Mouse (Mus musculus) midbrain, embryonic 11.5 days (tissue): ENCODE results near the gene Gng12. TPM values are rescaled to one million over a fixed set of nuclear protein-coding genes. Genes with fewer than 3 reads are reported as not detected.

Experiments
- ATAC-seq: fragments of 200-750 bp; cut with Nextera tagmentation; 2 replicates; pipeline ENCODE4 v1.8.0; 2017; ENCODE audit warnings: moderate TSS enrichment, moderate library complexity; ENCODE audit not compliant: low FRiP score
- DNase-seq: peaks from one replicate; pipeline ENCODE4 v3.0.0; 2015; ENCODE audit warnings: low spot score; ENCODE audit errors: missing footprints
- H3K27ac ChIP-seq: fragments of 300-500 bp; sonication (generic); 2 replicates; pipeline ENCODE4 v1.5.1; 2014; ENCODE audit warnings: low read depth, low read length
- H3K27me3 ChIP-seq: fragments of 300-500 bp; sonication (generic); 2 replicates; pipeline ENCODE4 v1.6.1; 2014; ENCODE audit warnings: mild to moderate bottlenecking, low read length, moderate library complexity, mixed read lengths; ENCODE audit not compliant: control insufficient read depth, insufficient read depth
- H3K36me3 ChIP-seq: fragments of 300-500 bp; sonication (generic); 2 replicates; pipeline ENCODE4 v1.6.1; 2014; ENCODE audit warnings: mild to moderate bottlenecking, low read length, moderate library complexity, mixed read lengths; ENCODE audit not compliant: control insufficient read depth, insufficient read depth
- H3K4me1 ChIP-seq: fragments of 300-500 bp; sonication (generic); 2 replicates; pipeline ENCODE4 v1.6.1; 2014; ENCODE audit warnings: low read length; ENCODE audit not compliant: control insufficient read depth, insufficient read depth
- H3K4me2 ChIP-seq: fragments of 300-500 bp; sonication (generic); 2 replicates; pipeline ENCODE4 v1.6.1; 2014; ENCODE audit warnings: mild to moderate bottlenecking, moderate library complexity
- H3K4me3 ChIP-seq: fragments of 300-500 bp; sonication (generic); 2 replicates; pipeline ENCODE4 v1.5.1; 2014; ENCODE audit warnings: low read depth, low read length
- H3K9ac ChIP-seq: fragments of 300-500 bp; sonication (generic); 2 replicates; pipeline ENCODE4 v1.6.1; 2014; ENCODE audit warnings: low read length
- H3K9me3 ChIP-seq: fragments of 300-500 bp; sonication (generic); 2 replicates; pipeline ENCODE4 v1.6.1; 2016; ENCODE audit warnings: low read length; ENCODE audit not compliant: control insufficient read depth
- WGBS: fragments of 180-500 bp; shearing (Covaris S2); extraction: QIAGEN DNeasy Blood & Tissue Kit; methylation state at CpG from one replicate; pipeline ENCODE4 v1.1.7; 2014; 5-methylcytosine and 5-hydroxymethylcytosine counted together
- polyA plus RNA-seq: library from polyadenylated mRNA; unstranded; fragments of >200 nt; fragmentation: Nextera tagmentation; extraction: Ambion mirVana; gene quantifications from 2 replicates; pipeline ENCODE4 v1.2.1, GENCODE M21; 2014

Gene Gng12
- polyA plus RNA-seq, 1 experiment from 2014 or later = 40.8 TPM

GRCm38 (mm10) chr6:66944190-66945003, 48.2 kb downstream of the Gng12 start:
- Histone ChIP-seq H3K27ac (no peak overlapping the region), H3K4me2 (no peak overlapping the region), H3K9ac (no peak overlapping the region), H3K27me3 (no peaks in the 10 kb centered on the region), H3K4me3 (no peak overlapping the region), H3K9me3 (no peaks in the 10 kb centered on the region), H3K36me3 (no peaks in the 10 kb centered on the region), H3K4me1 (peaks cover 9% of the 10 kb centered on the region)
- no peak for DNase-seq
- WGBS = 87% methylated on average over 12 of the region's 12 CpGs
- ATAC-seq = no peak

- ATAC-seq (no peak), DNase-seq (no peak)
- H3K9me3 ChIP-seq = no peaks in the 10 kb centered on the region
- H3K36me3 ChIP-seq = no peaks in the 10 kb centered on the region
- peaks cover 9% of the 10 kb centered on the region for H3K4me1 ChIP-seq
- H3K27ac ChIP-seq = no peak overlapping the region
- WGBS = 70% methylated on average over 5 of the region's 5 CpGs
- H3K4me2 ChIP-seq = no peak overlapping the region
- H3K27me3 ChIP-seq = no peaks in the 10 kb centered on the region
- H3K9ac ChIP-seq = no peak overlapping the region
- H3K4me3 ChIP-seq = no peak overlapping the region
Observed at GRCm38 (mm10) chr6:66945004-66945356, 48.8 kb downstream of the Gng12 start.

- DNase-seq = no peak
- 99% methylated on average over 3 of the region's 3 CpGs for WGBS
- H3K36me3 ChIP-seq = no peaks in the 10 kb centered on the region
Observed at GRCm38 (mm10) chr6:66948111-66948510, 51.9 kb downstream of the Gng12 start.

GRCm38 (mm10) chr6:66948848-66949247, 52.7 kb downstream of the Gng12 start:
- DNase-seq = no peak
- Histone ChIP-seq H3K4me2 (no peak overlapping the region), H3K4me1 (peaks cover 2% of the 10 kb centered on the region; the same call in 1 of the 2 replicates), H3K9ac (no peak overlapping the region), H3K4me3 (no peak overlapping the region), H3K9me3 (no peaks in the 10 kb centered on the region), H3K27ac (no peak overlapping the region), H3K27me3 (no peaks in the 10 kb centered on the region), H3K36me3 (no peaks in the 10 kb centered on the region)
- ATAC-seq = no peak
- 82% methylated on average over 3 of the region's 3 CpGs for WGBS

More at GRCm38 (mm10) chr6:66948111-66948510, 51.9 kb downstream of the Gng12 start:
- H3K9ac ChIP-seq = no peak overlapping the region
- no peak overlapping the region for H3K27ac ChIP-seq
- no peak overlapping the region for H3K4me2 ChIP-seq
- no peak for ATAC-seq
- H3K4me1 ChIP-seq = peaks cover 7% of the 10 kb centered on the region
- H3K27me3 ChIP-seq = no peaks in the 10 kb centered on the region
- H3K4me3 ChIP-seq = no peak overlapping the region
- no peaks in the 10 kb centered on the region for H3K9me3 ChIP-seq

GRCm38 (mm10) chr6:66951726-66952418, 55.7 kb downstream of the Gng12 start:
- Histone ChIP-seq H3K27me3 (no peaks in the 10 kb centered on the region), H3K4me1 (no peaks in the 10 kb centered on the region), H3K36me3 (no peaks in the 10 kb centered on the region), H3K9me3 (no peaks in the 10 kb centered on the region), H3K27ac (no peak overlapping the region), H3K4me2 (no peak overlapping the region), H3K4me3 (no peak overlapping the region), H3K9ac (no peak overlapping the region)
- WGBS = 81% methylated on average over 5 of the region's 5 CpGs
- DNase-seq = no peak
- no peak for ATAC-seq

GRCm38 (mm10) chr6:66953951-66954519, 57.8 kb downstream of the Gng12 start:
- Histone ChIP-seq H3K4me3 (no peak overlapping the region), H3K9ac (no peak overlapping the region), H3K36me3 (no peaks in the 10 kb centered on the region), H3K9me3 (no peaks in the 10 kb centered on the region), H3K27me3 (no peaks in the 10 kb centered on the region), H3K27ac (no peak overlapping the region), H3K4me2 (no peak overlapping the region), H3K4me1 (no peaks in the 10 kb centered on the region)
- 86% methylated on average over 11 of the region's 11 CpGs for WGBS
- DNase-seq = no peak
- ATAC-seq = no peak

- Histone ChIP-seq H3K27ac (no peak overlapping the region), H3K4me3 (no peak overlapping the region), H3K27me3 (no peaks in the 10 kb centered on the region), H3K9ac (no peak overlapping the region), H3K4me1 (no peaks in the 10 kb centered on the region), H3K4me2 (no peak overlapping the region), H3K9me3 (no peaks in the 10 kb centered on the region), H3K36me3 (no peaks in the 10 kb centered on the region)
- 79% methylated on average over 11 of the region's 11 CpGs for WGBS
- no peak for DNase-seq
- ATAC-seq = no peak
Observed at GRCm38 (mm10) chr6:66955089-66955657, 59.0 kb downstream of the Gng12 start.

GRCm38 (mm10) chr6:66958466-66959235, 62.5 kb downstream of the Gng12 start:
- no peak overlapping the region for H3K27ac ChIP-seq
- ATAC-seq (no peak), DNase-seq (no peak)
- H3K4me2 ChIP-seq = no peak overlapping the region
- H3K36me3 ChIP-seq = no peaks in the 10 kb centered on the region
- H3K9ac ChIP-seq = no peak overlapping the region
- no peaks in the 10 kb centered on the region for H3K4me1 ChIP-seq
- no peaks in the 10 kb centered on the region for H3K27me3 ChIP-seq
- 95% methylated on average over 5 of the region's 5 CpGs for WGBS
- H3K9me3 ChIP-seq = no peaks in the 10 kb centered on the region
- H3K4me3 ChIP-seq = no peak overlapping the region
